Mouse (Mus musculus) hindbrain, postnatal 0 days (tissue): ENCODE measurements around the gene P3h4. TPM values are rescaled to one million over a fixed set of nuclear protein-coding genes. Genes with fewer than 3 reads are reported as not detected.

ENCODE experiments used
- ATAC-seq: fragments of 200-750 bp; cut with Nextera tagmentation; 2 replicates; pipeline ENCODE4 v1.8.0; 2017; ENCODE audit warnings: mild to moderate bottlenecking, moderate TSS enrichment, moderate library complexity
- DNase-seq: peaks from one replicate; pipeline ENCODE4 v3.0.0-alpha.2; 2015; ENCODE audit warnings: low spot score
- H3K27ac ChIP-seq: fragments of 300-500 bp; sonication (generic); 2 replicates; pipeline ENCODE4 v1.5.1; 2014; ENCODE audit warnings: mild to moderate bottlenecking
- H3K27me3 ChIP-seq: fragments of 300-500 bp; sonication (generic); 2 replicates; pipeline ENCODE4 v1.6.1; 2014; ENCODE audit warnings: low read length, mixed read lengths; ENCODE audit not compliant: insufficient read depth
- H3K36me3 ChIP-seq: fragments of 300-500 bp; sonication (generic); 2 replicates; pipeline ENCODE4 v1.6.1; 2014; ENCODE audit warnings: low read length, mixed read lengths; ENCODE audit not compliant: insufficient read depth
- H3K4me1 ChIP-seq: fragments of 300-500 bp; sonication (generic); 2 replicates; pipeline ENCODE4 v1.6.1; 2014; ENCODE audit warnings: antibody characterized with exemption, low read length, mixed read lengths; ENCODE audit not compliant: insufficient read depth
- H3K4me2 ChIP-seq: fragments of 300-500 bp; sonication (generic); 2 replicates; pipeline ENCODE4 v1.6.1; 2014; ENCODE audit warnings: low read depth, mild to moderate bottlenecking, low read length, moderate library complexity, mixed read lengths
- H3K4me3 ChIP-seq: fragments of 300-500 bp; sonication (generic); 2 replicates; pipeline ENCODE4 v1.5.1; 2014; ENCODE audit warnings: low read length
- H3K9ac ChIP-seq: fragments of 300-500 bp; sonication (generic); replicated peaks from 2 replicates; pipeline ENCODE4 v1.6.1; 2014; ENCODE audit warnings: mild to moderate bottlenecking, low read length, moderate library complexity, mixed read lengths
- H3K9me3 ChIP-seq: fragments of 300-500 bp; sonication (generic); 2 replicates; pipeline ENCODE4 v1.6.1; 2016; ENCODE audit warnings: low read length, mixed read lengths
- CTCF ChIP-seq: IDR thresholded peaks from 2 replicates; pipeline ENCODE4 v1.5.1; 2016; ENCODE audit warnings: antibody characterized with exemption, control low read depth, low read depth
- WGBS: fragments of 180-500 bp; shearing (Covaris S2); extraction: QIAGEN DNeasy Blood & Tissue Kit; methylation state at CpG from one replicate; pipeline ENCODE4 v1.1.7; 2014; 5-methylcytosine and 5-hydroxymethylcytosine counted together
- polyA plus RNA-seq: library from polyadenylated mRNA; unstranded; fragments of >200 nt; fragmentation: Nextera tagmentation; extraction: Ambion mirVana; gene quantifications from 2 replicates; pipeline ENCODE4 v1.2.1, GENCODE M21; 2015
- total RNA-seq: library from RNA; depleted of rRNA; stranded (reverse); fragments of >200 nt; gene quantifications from 2 replicates; pipeline ENCODE4 v1.2.3, GENCODE M21; 2014

Gene P3h4
- total and polyA plus RNA-seq, 2 experiments from 2014 or later, result 20.7 to 23.9 TPM

DNA sequence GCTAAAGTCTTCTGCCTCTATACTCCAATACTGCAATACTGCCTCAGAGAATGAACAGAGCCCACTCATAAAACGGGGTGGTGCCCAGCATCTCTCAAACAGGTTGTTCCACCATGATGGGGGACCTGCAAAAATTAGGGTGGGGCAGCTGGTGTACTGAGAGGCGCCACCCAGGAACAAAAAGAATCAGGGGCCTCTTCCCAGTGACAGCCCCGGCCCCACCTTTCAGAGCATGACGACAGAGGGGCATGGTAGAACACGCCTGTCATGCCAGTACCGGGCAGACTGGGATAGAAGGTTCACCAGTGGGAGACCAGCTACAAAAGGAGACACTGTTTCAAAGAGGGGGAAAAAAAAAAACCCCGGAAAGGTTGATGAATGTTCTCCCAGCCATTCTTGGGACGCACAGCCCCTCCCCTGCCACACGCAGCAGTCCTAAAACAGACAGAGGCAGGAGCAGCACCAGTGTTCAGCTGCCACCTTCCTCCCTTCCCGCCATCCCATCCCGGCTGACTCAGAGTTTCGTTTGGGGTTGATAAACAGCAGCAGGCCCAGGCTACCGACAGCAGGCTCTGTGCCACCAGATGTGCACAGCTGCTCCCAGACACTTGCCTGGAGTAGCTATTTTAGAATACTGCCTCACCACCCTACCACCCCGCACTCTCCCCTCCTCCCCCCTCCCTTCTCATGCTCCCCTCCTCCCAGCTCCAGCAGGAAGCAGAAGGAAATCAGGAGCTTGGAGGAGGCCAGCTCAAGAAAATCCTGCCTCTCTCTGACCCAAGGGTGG is 26.9 kb downstream of the P3h4 start:
- no peaks in the 10 kb centered on the region for H3K9me3 ChIP-seq
- no peak for DNase-seq
- H3K27ac ChIP-seq, result no peak overlapping the region
- WGBS, result 48% methylated on average over 14 of the region's 14 CpGs
- no peak for ATAC-seq
- peaks cover 7% of the 10 kb centered on the region for H3K4me1 ChIP-seq
- no peaks in the 10 kb centered on the region for H3K27me3 ChIP-seq
- no peak overlapping the region for H3K4me3 ChIP-seq
- no peak for TF ChIP-seq CTCF
- peaks cover 15% of the 10 kb centered on the region for H3K36me3 ChIP-seq
- H3K9ac ChIP-seq, result no peak overlapping the region
- no peak overlapping the region for H3K4me2 ChIP-seq

DNA sequence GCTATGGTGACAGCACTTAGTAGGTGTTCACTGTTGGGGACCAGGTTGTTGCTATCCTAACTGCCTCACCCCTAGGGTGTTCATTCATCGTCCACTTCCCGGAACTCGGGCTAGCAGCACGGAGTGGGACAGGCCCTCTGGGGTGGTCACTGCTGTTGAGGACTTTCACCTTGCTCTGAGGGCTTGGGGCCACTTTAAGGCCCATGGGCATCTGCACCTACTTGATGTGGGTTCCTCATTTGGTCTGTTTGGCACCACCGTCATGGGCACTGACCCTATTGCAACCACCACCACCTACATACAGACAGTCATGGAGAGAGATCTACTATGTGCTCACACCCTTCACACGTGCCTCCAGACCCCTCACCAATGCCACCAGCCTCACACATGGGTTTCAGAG is 27.5 kb downstream of the P3h4 start:
- Histone ChIP-seq H3K36me3 (peaks cover 18% of the 10 kb centered on the region), H3K4me2 (no peak overlapping the region), H3K27me3 (no peaks in the 10 kb centered on the region), H3K4me1 (peaks cover 7% of the 10 kb centered on the region), H3K9me3 (no peaks in the 10 kb centered on the region), H3K4me3 (no peak overlapping the region), H3K9ac (no peak overlapping the region), H3K27ac (no peak overlapping the region)
- no peak for DNase-seq
- TF ChIP-seq CTCF, result no peak
- no peak for ATAC-seq
- 93% methylated on average over 6 of the region's 6 CpGs for WGBS

DNA sequence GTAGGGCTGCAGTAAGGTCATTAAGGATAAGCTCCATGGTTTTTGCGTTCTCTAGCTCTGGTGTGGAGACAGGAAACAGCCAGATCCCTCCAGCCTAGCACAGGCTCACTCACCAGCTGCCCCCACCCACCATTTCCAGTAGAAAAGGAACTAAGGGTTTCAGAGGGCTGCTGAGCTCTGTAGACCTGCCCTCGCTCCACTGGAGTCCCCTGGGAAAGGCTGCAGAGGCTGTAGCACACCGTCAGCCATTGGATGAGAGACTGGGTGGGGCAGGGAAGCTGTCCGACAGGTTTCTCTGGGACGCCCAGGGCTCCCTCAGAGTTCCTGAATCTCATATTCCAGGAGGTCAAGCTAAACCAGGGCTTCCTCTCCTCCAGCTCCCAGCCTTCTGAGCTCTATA is 28.1 kb downstream of the P3h4 start:
- H3K4me2 ChIP-seq, result no peak overlapping the region
- 56% methylated on average over 5 of the region's 5 CpGs for WGBS
- H3K4me1 ChIP-seq, result peaks cover 7% of the 10 kb centered on the region
- no peaks in the 10 kb centered on the region for H3K27me3 ChIP-seq
- peaks cover 23% of the 10 kb centered on the region for H3K36me3 ChIP-seq
- no peak overlapping the region for H3K27ac ChIP-seq
- no peaks in the 10 kb centered on the region for H3K9me3 ChIP-seq
- H3K4me3 ChIP-seq, result no peak overlapping the region
- ATAC-seq (no peak), DNase-seq (no peak)
- TF ChIP-seq CTCF, result no peak
- no peak overlapping the region for H3K9ac ChIP-seq

DNA sequence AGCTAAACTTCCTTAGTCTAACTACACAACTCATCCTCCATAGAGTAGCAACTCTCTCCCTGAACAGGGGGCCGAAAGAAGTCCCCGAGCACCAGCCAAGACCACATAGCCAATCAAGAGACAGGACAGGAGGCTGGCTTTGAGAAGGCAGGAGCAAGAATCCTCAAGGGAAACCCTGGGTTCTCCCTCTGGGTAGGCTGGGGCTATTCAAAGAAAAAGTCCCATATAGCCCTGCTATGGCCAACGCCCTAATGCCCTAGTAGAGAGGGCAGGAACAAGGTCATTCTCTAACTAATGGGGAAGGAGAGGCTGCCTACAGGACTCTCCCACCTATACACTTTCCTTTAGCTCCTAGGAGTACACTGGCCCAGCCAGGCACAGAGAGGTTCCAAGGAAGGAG is 29.6 kb downstream of the P3h4 start:
- Histone ChIP-seq H3K9me3 (no peaks in the 10 kb centered on the region), H3K4me2 (no peak overlapping the region), H3K4me1 (peaks cover 4% of the 10 kb centered on the region), H3K36me3 (peaks cover 36% of the 10 kb centered on the region), H3K9ac (no peak overlapping the region), H3K27me3 (no peaks in the 10 kb centered on the region), H3K27ac (no peak overlapping the region), H3K4me3 (no peak overlapping the region)
- 93% methylated on average over 3 of the region's 3 CpGs for WGBS
- no peak for TF ChIP-seq CTCF
- DNase-seq, result no peak
- ATAC-seq, result no peak

DNA sequence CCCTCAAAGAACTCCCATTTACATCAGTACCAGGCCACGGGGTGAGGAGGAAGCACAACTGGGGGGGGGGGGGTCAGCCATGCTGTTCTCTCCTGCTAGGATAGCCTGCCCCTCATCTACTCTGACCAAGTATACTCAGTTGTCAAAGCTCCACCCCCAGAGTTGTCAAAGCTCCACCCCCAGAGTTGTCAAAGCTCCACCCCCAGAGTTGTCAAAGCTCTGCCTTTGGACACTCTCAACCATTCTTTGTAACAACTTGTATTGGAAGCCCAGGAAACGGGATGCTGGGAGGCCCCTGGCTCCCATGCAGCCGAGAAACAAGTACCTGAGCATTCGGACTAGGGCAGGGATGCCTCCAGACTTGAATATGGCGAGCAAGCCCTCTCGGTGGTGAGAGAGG is 32.0 kb downstream of the P3h4 start:
- no peaks in the 10 kb centered on the region for H3K9me3 ChIP-seq
- H3K4me2 ChIP-seq, result no peak overlapping the region
- DNase-seq, result no peak
- no peak overlapping the region for H3K4me3 ChIP-seq
- H3K36me3 ChIP-seq, result peaks cover 51% of the 10 kb centered on the region
- H3K4me1 ChIP-seq, result no peaks in the 10 kb centered on the region
- H3K27ac ChIP-seq, result no peak overlapping the region
- TF ChIP-seq CTCF, result no peak
- no peak for ATAC-seq
- H3K9ac ChIP-seq, result no peak overlapping the region
- WGBS, result 81% methylated on average over 6 of the region's 6 CpGs
- no peaks in the 10 kb centered on the region for H3K27me3 ChIP-seq

DNA sequence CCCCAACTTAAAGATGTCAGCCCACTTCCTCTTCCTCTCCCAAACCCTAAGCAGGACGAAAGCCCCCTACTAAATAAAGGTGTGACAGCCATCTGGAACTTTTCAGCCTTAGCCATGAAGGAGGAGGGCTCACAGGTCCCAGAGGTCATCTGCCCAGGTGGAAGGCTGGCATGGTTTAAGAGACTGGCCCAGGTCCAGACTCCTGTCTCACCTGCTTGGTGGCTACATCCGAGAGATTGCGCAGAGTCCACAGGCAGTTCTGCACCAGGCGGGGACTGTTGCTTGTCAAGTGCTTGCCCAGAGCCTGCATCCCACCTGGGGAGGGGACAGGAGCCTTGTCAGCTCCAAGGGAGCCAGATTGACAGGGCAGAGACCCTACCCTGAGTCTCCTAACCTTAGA is 35.3 kb downstream of the P3h4 start:
- ATAC-seq (no peak), DNase-seq (no peak)
- no peak overlapping the region for H3K4me2 ChIP-seq
- H3K27ac ChIP-seq, result no peak overlapping the region
- H3K9ac ChIP-seq, result no peak overlapping the region
- no peaks in the 10 kb centered on the region for H3K9me3 ChIP-seq
- H3K4me1 ChIP-seq, result no peaks in the 10 kb centered on the region
- H3K4me3 ChIP-seq, result no peak overlapping the region
- TF ChIP-seq CTCF, result no peak
- H3K27me3 ChIP-seq, result no peaks in the 10 kb centered on the region
- WGBS, result 96% methylated on average over 4 of the region's 4 CpGs
- H3K36me3 ChIP-seq, result peaks cover 68% of the 10 kb centered on the region

DNA sequence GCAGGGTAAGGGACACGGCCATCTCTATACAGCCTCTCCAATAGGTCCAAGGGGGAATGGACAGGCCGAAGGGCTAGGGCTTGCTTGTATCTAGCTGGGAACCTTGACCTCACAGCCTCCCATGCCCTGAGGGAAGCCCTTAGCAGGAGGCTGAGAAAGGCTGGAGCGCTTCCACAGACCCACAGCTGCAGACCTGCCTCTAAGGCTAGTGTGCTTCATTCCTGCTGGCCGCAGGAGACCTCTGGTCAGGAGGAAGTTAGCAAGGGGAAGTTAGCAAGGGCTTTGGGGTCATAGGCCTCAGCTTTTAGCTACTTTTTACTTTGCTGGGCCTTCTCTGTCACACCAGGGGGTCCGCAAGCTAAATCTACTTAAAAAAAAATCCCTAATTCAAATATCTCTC is 36.2 kb downstream of the P3h4 start:
- WGBS, result 92% methylated on average over 5 of the region's 5 CpGs
- Histone ChIP-seq H3K36me3 (peaks cover 75% of the 10 kb centered on the region), H3K4me3 (no peak overlapping the region), H3K27ac (no peak overlapping the region), H3K4me2 (no peak overlapping the region), H3K4me1 (no peaks in the 10 kb centered on the region), H3K27me3 (no peaks in the 10 kb centered on the region), H3K9me3 (no peaks in the 10 kb centered on the region), H3K9ac (no peak overlapping the region)
- DNase-seq, result no peak
- no peak for ATAC-seq
- TF ChIP-seq CTCF, result no peak
